Mouse (Mus musculus): ENCODE data around the gene Ssbp2.

DNA sequence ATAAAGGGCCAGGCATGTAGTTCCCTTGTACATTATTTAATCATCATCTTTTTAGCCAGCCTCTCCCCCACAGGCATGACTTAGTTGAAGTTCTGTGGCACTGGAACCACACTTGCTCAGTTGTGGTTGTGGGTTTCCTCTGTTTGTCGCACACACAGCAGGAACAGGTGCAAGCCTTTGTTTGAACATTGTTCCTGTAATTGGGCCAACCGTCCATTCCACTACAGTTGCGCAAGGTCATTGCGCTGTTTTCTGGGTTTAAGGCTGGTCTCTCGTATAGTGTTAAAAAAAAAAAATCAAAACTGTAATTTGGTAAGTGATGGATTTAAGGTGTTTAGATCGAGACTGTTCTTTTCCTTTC lies 81.0 kb downstream of the Ssbp2 start:
- no peak for TF ChIP-seq CTCF (IDR thresholded peaks at IDR 0.05; ENCODE audit: insufficient read depth, low read length)
- no peak for TF ChIP-seq POLR2A (IDR thresholded peaks at IDR 0.05; ENCODE audit: borderline replicate concordance, extremely low read depth, low read depth, low read length)
